Mouse (Mus musculus) neutrophil, adult 59 days (primary cell): Measurements from ENCODE around the gene Gm10192. TPM values are rescaled to one million over a fixed set of nuclear protein-coding genes. Genes with fewer than 3 reads are reported as not detected.

ENCODE experiments used
- total RNA-seq, 2 experiments: library from RNA; stranded (reverse); gene quantifications; 1 replicate in 1 of 2; 2 replicates in 1 of 2; pipeline ENCODE4 v1.2.4; 2023

The Gm10192 gene
- total RNA-seq: not detected

DNA sequence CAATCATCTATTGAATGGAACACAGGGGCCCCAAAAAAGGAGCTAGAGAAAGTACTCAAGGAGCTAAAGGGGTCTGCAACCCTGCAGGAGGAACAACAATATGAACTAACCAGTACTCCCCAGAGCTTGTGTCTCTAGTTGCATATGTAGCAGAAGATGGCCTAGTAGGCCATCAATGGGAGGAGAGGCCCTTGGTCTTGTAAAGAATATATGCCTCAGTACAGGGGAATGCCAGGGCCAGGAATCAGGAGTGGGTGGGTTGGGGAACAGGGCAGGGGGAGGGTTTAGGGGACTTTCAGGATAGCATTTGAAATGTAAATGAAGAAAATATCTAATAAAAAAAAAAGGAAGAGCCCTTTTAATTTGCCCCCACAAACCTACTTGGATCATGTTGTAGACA, at the start of gene Gm10192:
Gene Gm10192, minus strand, starts transcription at position 101 of the 400 bp plus-strand sequence.

